Mouse (Mus musculus) central nervous system, embryonic 14 days (tissue): ENCODE data around the gene Hdc. TPM values are rescaled to one million over a fixed set of nuclear protein-coding genes. Genes with fewer than 3 reads are reported as not detected.

ENCODE experiments used
- polyA plus RNA-seq: library from polyadenylated mRNA; depleted of rRNA; stranded (reverse); fragments of >200 nt; gene quantifications from 2 replicates; pipeline ENCODE4 v1.2.3, GENCODE M21; 2012; rRNA removed

Hdc gene
- polyA plus RNA-seq: 2.1 and 3.1 TPM in 2 replicates

DNA sequence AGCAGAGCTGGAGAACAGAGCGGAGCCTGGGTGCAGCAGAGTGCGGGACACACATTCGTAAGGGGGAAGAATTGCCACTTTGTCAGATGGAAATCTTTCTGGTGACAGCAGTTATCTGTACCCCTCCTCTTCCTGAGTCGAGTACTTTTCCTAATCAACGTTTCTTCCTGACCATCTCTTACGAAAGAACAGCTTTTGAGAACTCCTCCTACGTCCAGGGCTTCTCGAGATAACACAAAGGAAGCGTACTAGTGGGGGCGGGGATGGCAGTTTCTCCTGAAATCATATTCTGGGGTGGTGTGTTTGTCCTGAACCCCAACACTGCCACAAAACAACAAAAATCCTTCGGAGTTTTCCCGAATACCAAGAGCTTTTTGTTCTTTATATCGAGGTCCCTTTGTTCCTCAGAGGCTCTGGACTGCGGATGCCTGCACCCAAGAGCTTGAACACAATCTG, at the start of gene Hdc:
TSS of gene Hdc (minus strand) at position 51 of the 456 bp plus-strand sequence.

DNA sequence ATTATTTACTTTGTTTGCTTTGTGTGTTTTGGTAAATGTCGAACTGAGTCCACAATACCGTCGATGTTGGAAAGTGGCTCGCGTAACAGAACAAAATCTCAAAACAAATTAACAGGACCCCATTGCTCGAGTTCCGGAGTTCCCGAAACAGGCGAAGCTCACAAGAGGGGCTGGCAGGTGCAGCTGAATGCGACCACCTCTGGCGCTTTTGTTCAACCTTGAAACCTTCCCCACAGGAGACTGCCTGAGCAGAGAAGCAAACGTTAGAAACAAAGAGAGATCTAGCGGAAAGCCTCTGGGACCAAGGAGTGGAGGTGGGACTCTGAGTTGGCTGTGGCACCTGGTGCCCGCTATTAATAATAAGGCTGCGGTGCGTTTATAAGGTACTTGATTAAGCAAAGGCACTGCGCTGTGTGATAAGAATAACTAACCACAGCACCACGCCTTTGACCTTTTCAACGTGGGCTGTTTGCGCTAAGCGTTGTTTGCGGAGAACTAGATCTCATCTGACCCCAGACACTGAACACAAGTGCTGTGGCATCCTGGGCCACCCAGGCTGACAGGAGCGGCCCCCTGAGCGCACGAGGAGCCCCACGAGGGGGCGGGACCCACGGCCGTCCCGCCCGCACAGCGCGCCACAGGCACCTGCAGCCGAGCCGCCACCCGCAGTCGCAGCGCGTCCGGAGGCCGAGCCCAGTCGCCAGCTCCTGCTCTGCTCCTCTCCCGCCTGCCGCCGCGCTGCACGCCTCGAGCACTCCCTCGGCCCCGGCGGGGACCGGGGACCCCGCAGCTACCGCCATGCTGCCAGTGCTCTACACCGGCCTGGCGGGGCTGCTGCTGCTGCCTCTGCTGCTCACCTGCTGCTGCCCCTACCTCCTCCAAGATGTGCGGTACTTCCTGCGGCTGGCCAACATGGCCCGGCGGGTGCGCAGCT, 66.5 kb downstream of the Hdc start, which contains the start of gene Slc27a2:
TSS of gene Slc27a2 (plus strand) at position 51 of the 934 bp plus-strand sequence.

Other genes with a start within 250 kb of the Hdc start
- gene Atp8b4, start 118.6 kb downstream of the Hdc start, polyA plus RNA-seq: 0.09 and 0.29 TPM in 2 replicates
- gene Slc27a2, start 66.9 kb downstream of the Hdc start, polyA plus RNA-seq: 7.6 and 9.0 TPM in 2 replicates
- 38.4 and 42.1 TPM in 2 replicates for gene Gabpb1, start 57.0 kb upstream of the Hdc start, polyA plus RNA-seq
- 31.7 and 33.3 TPM in 2 replicates for gene Usp8, start 88.0 kb upstream of the Hdc start, polyA plus RNA-seq
- gene Usp50, start 164.2 kb upstream of the Hdc start, polyA plus RNA-seq: 0.98 and 1.0 TPM in 2 replicates